Mouse (Mus musculus) kidney, postnatal 0 days (tissue): ENCODE measurements around the gene Gm6588. TPM values are rescaled to one million over a fixed set of nuclear protein-coding genes. Genes with fewer than 3 reads are reported as not detected.

Experiments
- ATAC-seq: fragments of 200-750 bp; cut with Nextera tagmentation; replicated peaks from 2 replicates; pipeline ENCODE4 v1.8.0; 2017; ENCODE audit warnings: low read depth, moderate number of reproducible peaks, moderate TSS enrichment, moderate library complexity; ENCODE audit not compliant: low FRiP score
- DNase-seq: peaks from one replicate; pipeline ENCODE4 v3.0.0-alpha.2; 2016; ENCODE audit warnings: low spot score
- H3K27ac ChIP-seq: fragments of 300-500 bp; sonication (generic); 2 replicates; pipeline ENCODE4 v1.5.1; 2014; ENCODE audit warnings: mild to moderate bottlenecking
- H3K27me3 ChIP-seq: fragments of 300-500 bp; sonication (generic); 2 replicates; pipeline ENCODE4 v1.6.1; 2014; ENCODE audit warnings: low read length, mixed read lengths; ENCODE audit not compliant: insufficient read depth
- H3K36me3 ChIP-seq: fragments of 300-500 bp; sonication (generic); 2 replicates; pipeline ENCODE4 v1.6.1; 2014; ENCODE audit warnings: low read length, mixed read lengths; ENCODE audit not compliant: insufficient read depth
- H3K4me1 ChIP-seq: fragments of 300-500 bp; sonication (generic); replicated peaks from 2 replicates; pipeline ENCODE4 v1.6.1; 2014; ENCODE audit warnings: antibody characterized with exemption, low read length, mixed read lengths; ENCODE audit not compliant: insufficient read depth
- H3K4me2 ChIP-seq: fragments of 300-500 bp; sonication (generic); 2 replicates; pipeline ENCODE4 v1.6.1; 2014; ENCODE audit warnings: mild to moderate bottlenecking, low read length, moderate library complexity, mixed read lengths
- H3K4me3 ChIP-seq: fragments of 300-500 bp; sonication (generic); replicated peaks from 2 replicates; pipeline ENCODE4 v1.5.1; 2014; ENCODE audit warnings: low read depth, low read length
- H3K9ac ChIP-seq: fragments of 300-500 bp; sonication (generic); 2 replicates; pipeline ENCODE4 v1.6.1; 2014; ENCODE audit warnings: low read depth, low read length
- H3K9me3 ChIP-seq: fragments of 300-500 bp; sonication (generic); replicated peaks from 2 replicates; pipeline ENCODE4 v1.6.1; 2016; ENCODE audit warnings: low read length, inconsistent platforms, mixed read lengths
- CTCF ChIP-seq: IDR thresholded peaks from 2 replicates; pipeline ENCODE4 v1.5.1; 2016; ENCODE audit warnings: antibody characterized with exemption, low read depth, mild to moderate bottlenecking, moderate library complexity
- WGBS: fragments of 180-500 bp; shearing (Covaris S2); extraction: QIAGEN DNeasy Blood & Tissue Kit; methylation state at CpG from one replicate; pipeline ENCODE4 v1.1.7; 2014; 5-methylcytosine and 5-hydroxymethylcytosine counted together
- polyA plus RNA-seq: library from polyadenylated mRNA; unstranded; fragments of >200 nt; fragmentation: Nextera tagmentation; extraction: Ambion mirVana; gene quantifications from 2 replicates; pipeline ENCODE4 v1.2.1, GENCODE M21; 2015

Gm6588 gene
- polyA plus RNA-seq, 1 experiment from 2014 or later = not detected

DNA sequence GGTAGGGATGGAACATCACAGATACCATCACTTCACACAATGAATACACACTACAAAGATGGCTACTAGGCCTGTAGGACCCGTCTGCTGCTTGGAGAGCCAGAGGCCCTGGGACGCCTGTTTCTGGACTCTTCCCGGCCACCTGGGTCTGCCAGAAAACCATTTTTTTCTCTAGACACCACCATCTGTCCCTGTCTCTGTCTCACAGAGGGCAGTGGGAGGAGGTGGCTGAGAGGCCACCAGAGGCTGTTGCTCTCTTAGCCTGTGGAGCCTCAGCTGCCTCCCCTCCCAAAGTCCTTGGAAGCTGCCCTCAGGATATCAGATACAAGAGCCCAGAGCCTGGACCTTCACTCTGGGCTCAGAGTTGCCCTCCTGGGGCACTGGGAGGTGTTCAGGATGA, 10.7 kb downstream of the Gm6588 start:
- TF ChIP-seq CTCF = no peak
- H3K9ac ChIP-seq = no peak overlapping the region
- H3K4me1 ChIP-seq = no peaks in the 10 kb centered on the region
- ATAC-seq (no peak), DNase-seq (no peak)
- H3K36me3 ChIP-seq = no peaks in the 10 kb centered on the region
- no peaks in the 10 kb centered on the region for H3K27me3 ChIP-seq
- H3K4me3 ChIP-seq = no peak overlapping the region
- H3K9me3 ChIP-seq = no peaks in the 10 kb centered on the region
- no peak overlapping the region for H3K27ac ChIP-seq
- no peak overlapping the region for H3K4me2 ChIP-seq
- WGBS = 89% methylated on average over 3 of the region's 3 CpGs

DNA sequence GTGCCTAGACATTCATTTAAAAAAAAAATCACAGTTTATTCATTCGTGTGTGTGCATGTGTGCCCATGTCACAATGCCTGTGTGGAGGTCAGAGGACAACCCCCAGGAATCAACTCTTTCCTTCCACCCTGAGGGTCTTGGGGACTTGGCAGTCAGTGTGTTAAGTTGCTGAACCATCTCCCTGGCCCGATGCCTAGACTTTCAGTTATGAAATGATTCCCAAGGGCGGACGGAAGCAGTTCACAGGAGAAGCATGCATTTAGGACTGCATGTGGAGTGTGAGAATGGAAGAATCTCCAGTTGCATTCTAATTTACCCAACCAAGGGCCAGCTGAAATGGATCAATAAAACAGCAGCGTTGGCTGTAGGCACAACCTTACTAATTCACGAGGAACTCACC, 17.1 kb downstream of the Gm6588 start:
- DNase-seq = peak; percentile 40
- Histone ChIP-seq H3K27ac (no peak overlapping the region), H3K4me2 (no peak overlapping the region), H3K27me3 (no peaks in the 10 kb centered on the region), H3K36me3 (no peaks in the 10 kb centered on the region), H3K4me3 (no peak overlapping the region), H3K4me1 (no peaks in the 10 kb centered on the region), H3K9ac (no peak overlapping the region), H3K9me3 (no peaks in the 10 kb centered on the region)
- TF ChIP-seq CTCF = no peak
- ATAC-seq = no peak
- 39% methylated on average over 6 of the region's 6 CpGs for WGBS

DNA sequence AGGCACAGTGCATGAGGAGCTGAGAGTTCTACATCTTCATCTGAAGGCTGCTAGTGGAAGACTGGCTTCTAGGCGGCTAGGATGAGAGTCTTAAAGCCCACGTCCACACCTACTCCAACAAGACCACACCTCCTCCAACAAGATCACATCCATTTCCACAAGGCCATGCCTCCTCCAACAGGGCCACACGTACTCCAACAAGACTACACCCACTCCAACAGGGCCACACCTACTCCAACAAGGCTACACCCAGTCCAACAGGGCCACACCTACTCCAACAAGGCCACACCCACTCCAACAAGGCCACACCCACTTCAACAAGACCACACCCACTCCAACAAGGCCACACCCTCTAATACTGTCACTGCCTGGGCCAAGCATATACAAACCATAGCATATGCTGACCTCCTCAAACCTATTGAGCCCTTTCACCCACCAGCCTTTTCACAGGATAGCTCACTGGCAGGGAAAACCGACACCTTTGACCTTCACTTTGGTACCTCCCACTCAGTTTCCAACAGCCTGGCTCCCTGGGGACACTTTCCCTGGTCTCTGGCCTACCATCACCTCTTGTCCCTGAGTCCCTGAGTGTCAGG, 19.9 kb downstream of the Gm6588 start:
- no peaks in the 10 kb centered on the region for H3K27me3 ChIP-seq
- no peak overlapping the region for H3K9ac ChIP-seq
- 83% methylated on average over 4 of the region's 4 CpGs for WGBS
- ATAC-seq (no peak), DNase-seq (no peak)
- no peak overlapping the region for H3K27ac ChIP-seq
- no peaks in the 10 kb centered on the region for H3K36me3 ChIP-seq
- no peaks in the 10 kb centered on the region for H3K9me3 ChIP-seq
- no peak overlapping the region for H3K4me2 ChIP-seq
- TF ChIP-seq CTCF = no peak
- H3K4me3 ChIP-seq = no peak overlapping the region
- H3K4me1 ChIP-seq = no peaks in the 10 kb centered on the region

DNA sequence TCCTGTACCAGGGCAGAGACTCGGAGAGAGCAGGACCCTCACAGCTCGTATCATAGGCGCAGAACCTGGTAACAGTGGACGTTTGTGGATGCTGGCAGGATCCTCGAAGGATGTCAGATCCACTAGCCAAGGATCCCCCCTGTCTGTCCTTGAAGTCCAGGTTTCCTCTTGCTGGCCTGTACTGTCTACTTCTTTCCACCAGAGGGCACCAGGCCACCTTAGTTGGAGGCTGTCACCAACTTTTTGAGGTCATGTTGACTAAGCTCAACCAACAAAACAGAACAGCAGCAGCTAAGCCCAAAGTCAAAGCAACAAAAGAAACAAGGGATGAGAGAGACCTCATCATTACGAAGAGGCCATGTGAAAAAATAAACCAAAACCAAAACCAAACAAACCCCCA, 20.9 kb downstream of the Gm6588 start:
- DNase-seq = peak; percentile 56

DNA sequence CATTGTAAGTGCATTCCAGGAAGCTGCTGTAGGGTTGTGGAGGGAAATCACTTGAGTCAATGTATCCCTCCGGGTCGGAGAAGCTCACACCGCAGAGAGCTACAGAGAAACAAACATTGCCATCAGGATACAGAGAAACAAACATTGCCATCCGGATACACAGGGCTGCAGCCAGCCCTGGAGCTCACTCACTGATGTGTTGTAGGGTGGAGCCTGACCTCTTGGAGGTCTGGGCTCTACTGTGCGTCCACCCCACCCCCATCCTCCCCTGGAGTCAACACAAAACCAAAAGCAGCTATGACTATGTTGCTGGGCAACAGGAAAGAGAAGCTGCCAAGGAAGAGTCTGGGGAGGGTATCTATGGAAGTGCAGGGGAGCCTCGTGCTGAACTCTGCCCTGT, 24.2 kb downstream of the Gm6588 start:
- Histone ChIP-seq H3K4me3 (no peak overlapping the region), H3K4me1 (no peaks in the 10 kb centered on the region), H3K27ac (no peak overlapping the region), H3K4me2 (no peak overlapping the region), H3K36me3 (no peaks in the 10 kb centered on the region), H3K27me3 (no peaks in the 10 kb centered on the region), H3K9ac (no peak overlapping the region), H3K9me3 (no peaks in the 10 kb centered on the region)
- TF ChIP-seq CTCF = no peak
- 43% methylated on average over 6 of the region's 6 CpGs for WGBS
- no peak for ATAC-seq
- DNase-seq = no peak

More for the DNA sequence above, 20.9 kb downstream of the Gm6588 start:
- Histone ChIP-seq H3K9me3 (no peaks in the 10 kb centered on the region), H3K27me3 (no peaks in the 10 kb centered on the region), H3K36me3 (no peaks in the 10 kb centered on the region), H3K4me1 (no peaks in the 10 kb centered on the region), H3K27ac (no peak overlapping the region), H3K4me2 (no peak overlapping the region), H3K9ac (no peak overlapping the region), H3K4me3 (no peak overlapping the region)
- no peak for ATAC-seq
- TF ChIP-seq CTCF = peak; percentile 83
- 65% methylated on average over 6 of the region's 6 CpGs for WGBS

DNA sequence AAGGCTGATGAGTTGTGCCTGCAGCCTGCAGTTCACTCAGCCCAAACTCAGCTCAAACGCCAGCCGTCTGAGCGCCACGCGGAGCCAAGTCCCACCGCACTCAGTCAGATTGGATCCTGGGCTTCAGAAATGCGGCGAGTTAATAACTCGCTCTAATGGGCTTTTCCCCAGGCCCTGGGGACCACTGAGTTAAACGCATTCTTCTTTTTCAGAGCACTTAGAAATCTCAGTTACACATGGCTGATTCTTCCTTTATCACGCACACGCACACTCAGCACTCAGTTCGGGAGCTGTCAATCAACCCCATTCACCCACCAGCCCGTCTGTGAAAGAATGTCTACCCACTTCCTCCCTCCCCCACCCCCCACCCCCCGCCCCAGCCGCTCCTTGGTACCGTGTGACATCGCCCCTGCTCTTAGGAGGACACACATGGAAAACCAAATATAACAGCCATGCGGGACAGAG, 32.8 kb downstream of the Gm6588 start:
- no peak overlapping the region for H3K4me2 ChIP-seq
- no peak overlapping the region for H3K4me3 ChIP-seq
- no peak overlapping the region for H3K9ac ChIP-seq
- ATAC-seq (peak; percentile 36; the same call in 1 of the 2 replicates), DNase-seq (no peak)
- no peaks in the 10 kb centered on the region for H3K9me3 ChIP-seq
- H3K4me1 ChIP-seq = no peaks in the 10 kb centered on the region
- 28% methylated on average over 19 of the region's 19 CpGs for WGBS
- no peaks in the 10 kb centered on the region for H3K36me3 ChIP-seq
- TF ChIP-seq CTCF = no peak
- no peak overlapping the region for H3K27ac ChIP-seq
- H3K27me3 ChIP-seq = no peaks in the 10 kb centered on the region

DNA sequence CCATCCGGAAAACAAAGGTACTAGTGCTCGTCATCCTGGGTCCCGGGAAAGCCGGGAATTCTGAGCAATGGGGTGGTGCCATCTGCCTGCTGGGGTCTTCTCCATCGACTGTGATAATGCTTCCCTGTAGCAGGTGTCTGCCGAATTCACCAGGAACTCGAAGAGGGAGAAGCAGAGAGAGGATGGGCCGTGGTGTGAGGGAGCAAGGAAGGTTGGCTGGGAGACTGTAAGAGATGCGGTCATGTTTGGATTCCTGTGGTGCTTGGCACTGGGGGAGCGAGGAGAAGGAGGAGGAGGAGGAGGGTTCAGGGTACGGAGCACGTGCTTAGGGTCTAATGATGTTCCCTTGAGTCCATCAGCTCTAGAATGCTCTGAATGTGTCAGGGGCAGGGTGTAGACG, 33.3 kb downstream of the Gm6588 start:
- Histone ChIP-seq H3K36me3 (no peaks in the 10 kb centered on the region), H3K27ac (no peak overlapping the region), H3K4me1 (no peaks in the 10 kb centered on the region), H3K4me3 (no peak overlapping the region), H3K4me2 (no peak overlapping the region), H3K9me3 (no peaks in the 10 kb centered on the region), H3K9ac (no peak overlapping the region), H3K27me3 (no peaks in the 10 kb centered on the region)
- ATAC-seq = no peak
- DNase-seq = no peak
- 60% methylated on average over 13 of the region's 13 CpGs for WGBS
- TF ChIP-seq CTCF = no peak
